In the genomic region with DNA sequence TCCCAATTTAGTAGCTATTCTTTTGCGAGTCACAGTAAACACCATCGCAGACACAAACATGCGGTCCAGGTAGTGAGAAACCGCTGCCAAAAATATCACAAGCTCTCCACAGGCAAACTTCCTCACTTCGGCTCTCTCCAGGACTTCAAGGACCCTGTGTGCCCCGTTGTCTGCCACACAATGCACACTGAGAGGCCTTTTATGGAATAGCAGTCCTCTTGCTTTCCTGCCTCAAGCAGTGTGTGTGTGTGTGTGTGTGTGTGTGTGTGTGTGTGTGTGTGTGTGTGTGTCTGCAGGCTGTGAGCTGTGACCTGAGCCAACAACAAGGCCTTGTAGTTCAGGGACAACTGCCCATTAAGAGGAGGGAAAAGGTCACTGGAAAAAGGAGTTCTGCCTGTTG, we compare ENCODE assay signal across 8 mouse cellular contexts. TPM values are rescaled to one million over a fixed set of nuclear protein-coding genes. Genes with fewer than 3 reads are reported as not detected.
DNase-seq lines count a peak whose midpoint lies in the region; ATAC-seq lines count a peak whose summit lies in the region.
"Had no signal": no experiment of that assay in that cellular context is flagged by ENCODE, and none has a peak within 500 bp of the region (broad histone marks: within the 10 kb centered on the region; RNA-seq: fewer than 3 reads in every experiment).

No protein-coding gene starts in this region.

- peaks cover 24% of the 10 kb centered on the region for H3K4me1 ChIP-seq in midbrain, embryonic 10.5 days
- H3K4me1 ChIP-seq in midbrain, embryonic 14.5 days (ENCODE audit: control insufficient read depth, insufficient read depth, low read length), result peaks cover 8% of the 10 kb centered on the region; the same call in 1 of the 2 replicates
- H3K4me1 ChIP-seq in brown adipose tissue, adult 24 weeks (ENCODE audit: control insufficient read depth, insufficient read depth, insufficient read length, low read length), result peaks cover 20% of the 10 kb centered on the region; the same call in 1 of the 2 replicates

- H3K9me3 ChIP-seq in midbrain, embryonic 10.5 days (replicated peaks), result no peaks in the 10 kb centered on the region
- no peaks in the 10 kb centered on the region for H3K9me3 ChIP-seq in midbrain, embryonic 14.5 days (ENCODE audit: control insufficient read depth, low read length)
- H3K9me3 ChIP-seq: liver, embryonic 13.5 days had no signal

- H3K4me2 ChIP-seq in midbrain, embryonic 14.5 days (ENCODE audit: low read length), result no peak overlapping the region
- H3K4me2 ChIP-seq: liver, embryonic 13.5 days had no signal

- no peak for DNase-seq in midbrain, embryonic 10.5 days (ENCODE audit: low spot score)
- DNase-seq in midbrain, embryonic 14.5 days, result no peak
- DNase-seq in heart, postnatal 25 days (ENCODE audit: low spot score), result peak; percentile 29
- peak; percentile 16 to 57 for DNase-seq in lung, postnatal 4 days
- DNase-seq in layer of hippocampus, postnatal 25 days (ENCODE audit: extremely low spot score in 1 of 2, low spot score in 1 of 2), result no peak
- DNase-seq in thymus, postnatal 10 days (ENCODE audit: low spot score in 2 of 2), result no peak
- DNase-seq: liver, embryonic 13.5 days had no signal

- no peak overlapping the region for H3K9ac ChIP-seq in midbrain, embryonic 14.5 days (replicated peaks; ENCODE audit: low read length)
- H3K9ac ChIP-seq: liver, embryonic 13.5 days had no signal

- 73% methylated on average over 6 of the region's 6 CpGs for WGBS in midbrain, embryonic 10.5 days
- 69% methylated on average over 6 of the region's 6 CpGs for WGBS in midbrain, embryonic 14.5 days

- 0 out of 2 replicates have a peak overlapping the region, but pooled peaks have one; percentile 13 for H3K27ac ChIP-seq in midbrain, embryonic 10.5 days (replicated peaks)
- no peak overlapping the region for H3K27ac ChIP-seq in midbrain, embryonic 14.5 days (replicated peaks; ENCODE audit: low read depth, low read length)
- peak overlapping the region; percentile 94 for H3K27ac ChIP-seq in brown adipose tissue, adult 24 weeks (replicated peaks; ENCODE audit: low read depth, low read length)
- H3K27ac ChIP-seq: liver, embryonic 13.5 days had no signal

- no peak for ATAC-seq in midbrain, embryonic 14.5 days (ENCODE audit: low FRiP score, low TSS enrichment)

- H3K36me3 ChIP-seq in midbrain, embryonic 10.5 days, result no peaks in the 10 kb centered on the region
- no peaks in the 10 kb centered on the region for H3K36me3 ChIP-seq in midbrain, embryonic 14.5 days (ENCODE audit: control insufficient read depth, insufficient read depth, low read length)
- H3K36me3 ChIP-seq: liver, embryonic 13.5 days had no signal

- H3K4me3 ChIP-seq in midbrain, embryonic 10.5 days, result no peak overlapping the region
- no peak overlapping the region for H3K4me3 ChIP-seq in midbrain, embryonic 14.5 days (replicated peaks; ENCODE audit: low read depth, low read length)
- no peak overlapping the region for H3K4me3 ChIP-seq in brown adipose tissue, adult 24 weeks (ENCODE audit: insufficient read depth, low read depth, low read length)
- H3K4me3 ChIP-seq: liver, embryonic 13.5 days had no signal

- intact Hi-C loops in heart, postnatal 25 days (cut with DNase I), result loop anchor here (2.0 to 5.0 kb wide), 2 partner anchors 42 to 138 kb away; partner anchors contain the start of gene Myo10

- no peaks in the 10 kb centered on the region for H3K27me3 ChIP-seq in midbrain, embryonic 10.5 days (ENCODE audit: low read depth, poor library complexity, severe bottlenecking)
- no peaks in the 10 kb centered on the region for H3K27me3 ChIP-seq in midbrain, embryonic 14.5 days (ENCODE audit: control insufficient read depth, insufficient read depth, low read length)
- H3K27me3 ChIP-seq: liver, embryonic 13.5 days had no signal

RNA-seq across cellular contexts. Expression of gene Myo10, which starts 41.6 kb away (rescaled TPM):
- polyA plus RNA-seq in midbrain, embryonic 10.5 days (2016; fragmentation: Nextera tagmentation; extraction: Ambion mirVana), result 74.7 and 86.0 TPM in 2 replicates
- 24.5 and 33.6 TPM in 2 replicates for polyA plus RNA-seq in midbrain, embryonic 14.5 days (2014; fragmentation: Nextera tagmentation; extraction: Ambion mirVana)
- polyA plus RNA-seq in brown adipose tissue, adult 24 weeks (2012; ENCODE audit: insufficient read depth, insufficient read length, missing spikeins), result 25.2 and 34.0 TPM in 2 replicates
- 10 to 100 TPM; 64.4 to 66.1 TPM for total RNA-seq in heart, postnatal 25 days (2021)
- total RNA-seq in layer of hippocampus, postnatal 25 days (2021), result 10 to 100 TPM; 49.1 to 55.9 TPM

Comparison
In these comparisons a context has a peak if more than half of its experiments do, and no peak if none do; other contexts are left out.
1. DNase-seq: peak in heart, postnatal 25 days (single experiment) and lung, postnatal 4 days (2 of 2); none in midbrain, embryonic 10.5 days (single experiment), midbrain, embryonic 14.5 days (single experiment), layer of hippocampus, postnatal 25 days (0 of 2) and thymus, postnatal 10 days (0 of 2).